Mouse (Mus musculus) MEL (cell line): ENCODE measurements around the gene Ggps1. TPM values are rescaled to one million over a fixed set of nuclear protein-coding genes. Genes with fewer than 3 reads are reported as not detected.

Experiments
- DNase-seq: peaks from one replicate; pipeline ENCODE4 v3.0.0; 2011; ENCODE audit warnings: low read depth, low spot score
- H3K27ac ChIP-seq: 2 replicates; pipeline ENCODE4 v1.5.1; 2012; ENCODE audit warnings: low read depth, mild to moderate bottlenecking, control low read depth, low read length, moderate library complexity; ENCODE audit not compliant: control insufficient read depth
- H3K27me3 ChIP-seq, 2 experiments: fragments of 150-350 bp in 1 of 2; sonication (generic) in 1 of 2; 2 replicates each; pipeline ENCODE4 v1.6.1; 2012; ENCODE audit warnings: low read length in 2 of 2, mild to moderate bottlenecking in 2 of 2, improper control_type of control experiment in 1 of 2, moderate library complexity in 1 of 2; ENCODE audit not compliant: insufficient read depth in 2 of 2, control insufficient read depth in 1 of 2
- H3K36me3 ChIP-seq, 2 experiments: 2 replicates each; pipeline ENCODE4 v1.6.1; 2012 to 2014; ENCODE audit warnings: low read length in 2 of 2, improper control_type of control experiment in 1 of 2, inconsistent platforms in 1 of 2, mild to moderate bottlenecking in 1 of 2; ENCODE audit not compliant: insufficient read depth in 2 of 2, control insufficient read depth in 1 of 2
- H3K4me1 ChIP-seq, 2 experiments: fragments of 150-350 bp in 1 of 2; sonication (generic) in 1 of 2; 2 replicates each; pipeline ENCODE4 v1.6.1; 2012; ENCODE audit warnings: low read length in 2 of 2, improper control_type of control experiment in 1 of 2, mild to moderate bottlenecking in 1 of 2; ENCODE audit not compliant: insufficient read depth in 2 of 2, control insufficient read depth in 1 of 2
- H3K4me3 ChIP-seq, 2 experiments: fragments of 150-350 bp in 1 of 2; sonication (generic) in 1 of 2; 2 replicates each; pipeline ENCODE4 v1.5.1; 2012; ENCODE audit warnings: low read depth in 2 of 2, low read length in 2 of 2, mild to moderate bottlenecking in 2 of 2, moderate library complexity in 2 of 2, control low read depth in 1 of 2, improper control_type of control experiment in 1 of 2; ENCODE audit not compliant: control insufficient read depth in 1 of 2, insufficient read depth in 1 of 2
- H3K79me2 ChIP-seq: 2 replicates; pipeline ENCODE4 v1.6.1; 2012; ENCODE audit warnings: mild to moderate bottlenecking, low read length, moderate library complexity; ENCODE audit not compliant: control insufficient read depth, poor library complexity, insufficient read depth
- H3K9ac ChIP-seq: 2 replicates; pipeline ENCODE4 v1.6.1; 2012; ENCODE audit warnings: low read depth, mild to moderate bottlenecking, control low read depth, low read length, moderate library complexity; ENCODE audit not compliant: control insufficient read depth, poor library complexity, severe bottlenecking
- H3K9me3 ChIP-seq: fragments of 150-350 bp; sonication (generic); replicated peaks from 2 replicates; pipeline ENCODE4 v1.6.1; 2012; ENCODE audit warnings: mild to moderate bottlenecking, low read length, improper control_type of control experiment, moderate library complexity; ENCODE audit not compliant: insufficient read depth
- CHD1 ChIP-seq: IDR thresholded peaks from 2 replicates; pipeline ENCODE4 v1.6.1; 2012; ENCODE audit warnings: low read depth, mild to moderate bottlenecking, inconsistent platforms, low read length, improper control_type of control experiment
- CHD2 ChIP-seq: IDR thresholded peaks from 2 replicates; pipeline ENCODE4 v1.6.1; 2011; ENCODE audit warnings: low read length, improper control_type of control experiment
- CTCF ChIP-seq, 3 experiments: IDR thresholded peaks in 2 of 3; conservative IDR thresholded peaks in 1 of 3; 2 replicates each; pipeline ENCODE4 v1.5.1; 2011 to 2012; ENCODE audit warnings: low read length in 3 of 3, low read depth in 2 of 3, mild to moderate bottlenecking in 2 of 3, improper control_type of control experiment in 1 of 3, inconsistent platforms in 1 of 3, mixed read lengths in 1 of 3, moderate library complexity in 1 of 3; ENCODE audit not compliant: control insufficient read depth in 1 of 3, insufficient read depth in 1 of 3, poor library complexity in 1 of 3, severe bottlenecking in 1 of 3
- E2F4 ChIP-seq: IDR thresholded peaks from 2 replicates; pipeline ENCODE4 v1.6.1; 2011; ENCODE audit warnings: low read depth, low read length, improper control_type of control experiment, borderline replicate concordance
- ELF1 ChIP-seq: IDR thresholded peaks from 2 replicates; pipeline ENCODE4 v1.6.1; 2014; ENCODE audit warnings: low read depth, mild to moderate bottlenecking, inconsistent platforms, low read length, improper control_type of control experiment, moderate library complexity
- GATA1 ChIP-seq: IDR thresholded peaks from 2 replicates; pipeline ENCODE4 v1.6.1; 2011; ENCODE audit warnings: low read depth, low read length, improper control_type of control experiment
- KAT2A ChIP-seq: conservative IDR thresholded peaks from 2 replicates; pipeline ENCODE4 v1.6.1; 2012; ENCODE audit warnings: low read depth, low read length, improper control_type of control experiment, inconsistent platforms
- MAZ ChIP-seq: IDR thresholded peaks from 2 replicates; pipeline ENCODE4 v1.6.1; 2012; ENCODE audit warnings: low read depth, mild to moderate bottlenecking, inconsistent platforms, low read length, improper control_type of control experiment
- MXI1 ChIP-seq: IDR thresholded peaks from 2 replicates; pipeline ENCODE4 v1.6.1; 2011; ENCODE audit warnings: mild to moderate bottlenecking, low read depth, low read length, improper control_type of control experiment
- MYB ChIP-seq: IDR thresholded peaks from 2 replicates; pipeline ENCODE4 v1.6.1; 2011; ENCODE audit warnings: mild to moderate bottlenecking, low read depth, low read length, improper control_type of control experiment
- NELFE ChIP-seq: IDR thresholded peaks from 2 replicates; pipeline ENCODE4 v1.6.1; 2011; ENCODE audit warnings: low read depth, low read length, improper control_type of control experiment
- POLR2AphosphoS5 ChIP-seq: IDR thresholded peaks from 2 replicates; pipeline ENCODE4 v1.6.1; 2012; ENCODE audit warnings: low read depth, borderline replicate concordance, mild to moderate bottlenecking, inconsistent platforms, low read length, moderate library complexity, mixed read lengths
- RAD21 ChIP-seq: IDR thresholded peaks from 2 replicates; pipeline ENCODE4 v1.6.1; 2011; ENCODE audit warnings: mild to moderate bottlenecking, low read depth, low read length, improper control_type of control experiment
- RCOR1 ChIP-seq: IDR thresholded peaks from 2 replicates; pipeline ENCODE4 v1.6.1; 2012; ENCODE audit warnings: low read depth, mild to moderate bottlenecking, inconsistent platforms, low read length, improper control_type of control experiment
- TAL1 ChIP-seq: IDR thresholded peaks from 2 replicates; pipeline ENCODE4 v1.6.1; 2012; ENCODE audit warnings: mild to moderate bottlenecking, inconsistent platforms, low read length, moderate library complexity, mixed read lengths
- TBP ChIP-seq: IDR thresholded peaks from 2 replicates; pipeline ENCODE4 v1.8.0; 2011; ENCODE audit warnings: low read depth, low read length, improper control_type of control experiment
- TCF12 ChIP-seq: IDR thresholded peaks from 2 replicates; pipeline ENCODE4 v1.6.1; 2014; ENCODE audit warnings: low read depth, mild to moderate bottlenecking, inconsistent platforms, low read length, improper control_type of control experiment, moderate library complexity
- UBTF ChIP-seq: IDR thresholded peaks from 2 replicates; pipeline ENCODE4 v1.6.1; 2012; ENCODE audit warnings: low read depth, mild to moderate bottlenecking, inconsistent platforms, low read length, improper control_type of control experiment, moderate library complexity, borderline replicate concordance; ENCODE audit not compliant: insufficient read depth
- USF2 ChIP-seq, 2 experiments: IDR thresholded peaks; 2 replicates each; pipeline ENCODE4 v1.6.1; 2011 to 2012; ENCODE audit warnings: improper control_type of control experiment in 2 of 2, low read length in 2 of 2, borderline replicate concordance in 1 of 2, inconsistent platforms in 1 of 2, low read depth in 1 of 2, mild to moderate bottlenecking in 1 of 2; ENCODE audit not compliant: insufficient read depth in 1 of 2
- ZMIZ1 ChIP-seq: IDR thresholded peaks from 2 replicates; pipeline ENCODE4 v1.6.1; 2012; ENCODE audit warnings: low read depth, mild to moderate bottlenecking, inconsistent platforms, low read length, improper control_type of control experiment, moderate library complexity
- ZNF384 ChIP-seq: IDR thresholded peaks from 2 replicates; pipeline ENCODE4 v1.6.1; 2012; ENCODE audit warnings: low read depth, mild to moderate bottlenecking, inconsistent platforms, low read length, improper control_type of control experiment
- polyA plus RNA-seq, 2 experiments: library from polyadenylated mRNA; stranded (reverse) in 1 of 2; unstranded in 1 of 2; fragments of >175 nt in 1 of 2; fragments of >200 nt in 1 of 2; gene quantifications; 2 replicates each; pipeline versions ENCODE4 v1.2.1 to v1.2.4; 2012; ENCODE audit warnings: low replicate concordance in 2 of 2, low read depth in 1 of 2; ENCODE audit not compliant: insufficient read length in 2 of 2, insufficient read depth in 1 of 2, missing spikeins in 1 of 2
- total RNA-seq: library from RNA; depleted of rRNA; stranded (reverse); fragments of 300-350 nt; gene quantifications from 2 replicates; pipeline ENCODE4 v1.2.3, GENCODE M21; 2012

Ggps1 gene
- total and polyA plus RNA-seq, 3 experiments = 23.3 to 31.3 TPM; not detected in 1

GRCm38 (mm10) chr13:14006056-14006455, 57.2 kb downstream of the Ggps1 start:
- Histone ChIP-seq H3K36me3 (peaks cover 0 to 39% of the 10 kb centered on the region in 2 experiments; a peak in 2 of 4 replicates), H3K4me1 (peaks cover 1 to 2% of the 10 kb centered on the region in 2 experiments), H3K9me3 (no peaks in the 10 kb centered on the region), H3K79me2 (no peaks in the 10 kb centered on the region), H3K4me3 (no peak overlapping the region), H3K27ac (no peak overlapping the region)
- TF ChIP-seq MAZ (no peak), RCOR1 (no peak), ZMIZ1 (0 out of 2 replicates have a peak, but pooled peaks have one; percentile 22), MXI1 (no peak), KAT2A (no peak), E2F4 (no peak), RAD21 (no peak), TAL1 (no peak)
- TF ChIP-seq, all 39 proteins: peak for 1
- DNase-seq = no peak
- no peak overlapping the region for H3K9ac ChIP-seq
- no peaks in the 10 kb centered on the region for H3K27me3 ChIP-seq

DNA sequence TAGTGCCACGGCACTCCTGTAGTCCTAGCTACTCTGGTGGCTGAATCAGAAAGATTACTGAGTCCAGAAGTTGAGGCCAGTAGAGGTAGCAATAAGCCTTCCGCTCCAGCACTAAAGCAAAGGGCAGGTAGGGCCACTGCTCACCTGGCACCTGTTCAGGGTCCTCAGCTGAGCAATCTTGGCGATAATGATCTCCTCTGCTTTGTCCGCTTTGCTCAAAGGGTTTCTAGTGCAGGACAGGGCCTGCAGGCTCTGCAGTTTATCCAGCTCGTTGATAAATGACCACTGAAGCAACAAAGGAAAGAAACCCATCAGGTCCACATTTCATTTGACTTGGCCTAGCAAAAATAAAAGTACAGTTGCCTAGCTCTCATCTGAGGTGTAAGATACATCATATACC, 58.3 kb downstream of the Ggps1 start:
- TF ChIP-seq ELF1 (no peak), NELFE (no peak), UBTF (no peak), RAD21 (no peak), GATA1 (no peak), MXI1 (no peak), TAL1 (no peak), MYB (no peak), TBP (no peak), CHD2 (no peak), ZMIZ1 (no peak), POLR2AphosphoS5 (no peak), ZNF384 (no peak), CHD1 (no peak), USF2 (IDR thresholded peaks at IDR 0.05; ENCODE audit: borderline replicate concordance in 1 of 2, insufficient read depth in 1 of 2, low read depth in 1 of 2, low read length in 2 of 2) (no peak), TCF12 (no peak), CTCF (IDR thresholded peaks at IDR 0.05 in 2 of 3, conservative IDR thresholded peaks at IDR 0.05 in 1 of 3; ENCODE audit: control insufficient read depth in 1 of 3, insufficient read depth in 1 of 3, low read depth in 2 of 3, low read length in 3 of 3, poor library complexity in 1 of 3, severe bottlenecking in 1 of 3) (no peak), RCOR1 (no peak)
- TF ChIP-seq, all 39 proteins: peak for 0
- no peaks in the 10 kb centered on the region for H3K27me3 ChIP-seq
- peaks cover 0 to 41% of the 10 kb centered on the region in 2 experiments; a peak in 2 of 4 replicates for H3K36me3 ChIP-seq
- no peaks in the 10 kb centered on the region for H3K79me2 ChIP-seq
- no peak overlapping the region for H3K9ac ChIP-seq
- no peak overlapping the region for H3K27ac ChIP-seq
- H3K4me3 ChIP-seq = no peak overlapping the region
- H3K4me1 ChIP-seq = no peaks in the 10 kb centered on the region
- no peaks in the 10 kb centered on the region for H3K9me3 ChIP-seq
- no peak for DNase-seq
